Mouse (Mus musculus) kidney, embryonic 14.5 days (tissue): ENCODE results near the gene Snap25. TPM values are rescaled to one million over a fixed set of nuclear protein-coding genes. Genes with fewer than 3 reads are reported as not detected.

ENCODE experiments used
- ATAC-seq: fragments of 200-750 bp; cut with Nextera tagmentation; 2 replicates; pipeline ENCODE4 v1.8.0; 2017; ENCODE audit warnings: moderate number of reproducible peaks, mild to moderate bottlenecking, moderate TSS enrichment, moderate library complexity; ENCODE audit not compliant: low FRiP score, low TSS enrichment
- H3K27ac ChIP-seq: fragments of 300-500 bp; sonication (generic); 2 replicates; pipeline ENCODE4 v1.5.1; 2014; ENCODE audit warnings: low read depth, mild to moderate bottlenecking, low read length, moderate library complexity, mixed read lengths
- H3K27me3 ChIP-seq: fragments of 300-500 bp; sonication (generic); 2 replicates; pipeline ENCODE4 v1.6.1; 2014; ENCODE audit warnings: mild to moderate bottlenecking, low read length; ENCODE audit not compliant: control insufficient read depth, insufficient read depth
- H3K36me3 ChIP-seq: fragments of 300-500 bp; sonication (generic); 2 replicates; pipeline ENCODE4 v1.6.1; 2014; ENCODE audit warnings: low read length, mixed read lengths; ENCODE audit not compliant: control insufficient read depth, insufficient read depth
- H3K4me1 ChIP-seq: fragments of 300-500 bp; sonication (generic); 2 replicates; pipeline ENCODE4 v1.6.1; 2014; ENCODE audit warnings: low read length, mixed read lengths; ENCODE audit not compliant: control insufficient read depth, insufficient read depth
- H3K4me2 ChIP-seq: fragments of 300-500 bp; sonication (generic); replicated peaks from 2 replicates; pipeline ENCODE4 v1.6.1; 2014; ENCODE audit warnings: low read depth, mild to moderate bottlenecking, low read length
- H3K4me3 ChIP-seq: fragments of 300-500 bp; sonication (generic); 2 replicates; pipeline ENCODE4 v1.5.1; 2014; ENCODE audit warnings: mild to moderate bottlenecking, low read length
- H3K9ac ChIP-seq: fragments of 300-500 bp; sonication (generic); 2 replicates; pipeline ENCODE4 v1.6.1; 2014; ENCODE audit warnings: low read depth, mild to moderate bottlenecking, low read length, moderate library complexity
- H3K9me3 ChIP-seq: fragments of 300-500 bp; sonication (generic); 2 replicates; pipeline ENCODE4 v1.6.1; 2016; ENCODE audit warnings: low read length; ENCODE audit not compliant: control insufficient read depth
- WGBS: fragments of 180-500 bp; shearing (Covaris S2); extraction: QIAGEN DNeasy Blood & Tissue Kit; methylation state at CpG from one replicate; pipeline ENCODE4 v1.1.7; 2014; 5-methylcytosine and 5-hydroxymethylcytosine counted together
- polyA plus RNA-seq: library from polyadenylated mRNA; unstranded; fragments of >200 nt; fragmentation: Nextera tagmentation; extraction: Ambion mirVana; gene quantifications from 2 replicates; pipeline ENCODE4 v1.2.1, GENCODE M21; 2014

Gene Snap25
- polyA plus RNA-seq, 1 experiment from 2014 or later, result 0.31 TPM

- Histone ChIP-seq H3K9ac (peak overlapping the region; percentile 65), H3K36me3 (no peaks in the 10 kb centered on the region), H3K27ac (peak overlapping the region; percentile 64), H3K4me1 (peaks cover 12% of the 10 kb centered on the region; the same call in 1 of the 2 replicates), H3K4me2 (peak overlapping the region; percentile 96), H3K4me3 (peak overlapping the region; percentile 52), H3K27me3 (no peaks in the 10 kb centered on the region), H3K9me3 (no peaks in the 10 kb centered on the region)
- WGBS, result 3% methylated on average over 42 of the region's 44 CpGs
- ATAC-seq, result peak; percentile 79
Measured at GRCm38 (mm10) chr2:136678321-136679161, 34.7 kb upstream of the Snap25 start.

- no peaks in the 10 kb centered on the region for H3K9me3 ChIP-seq
- no peaks in the 10 kb centered on the region for H3K27me3 ChIP-seq
- peaks cover 12% of the 10 kb centered on the region; the same call in 1 of the 2 replicates for H3K4me1 ChIP-seq
- 3% methylated on average over 24 of the region's 24 CpGs for WGBS
- H3K4me3 ChIP-seq, result peak overlapping the region; percentile 52
- peak overlapping the region; percentile 96 for H3K4me2 ChIP-seq
- peak overlapping the region; percentile 65; the same call in 1 of the 2 replicates for H3K9ac ChIP-seq
- H3K36me3 ChIP-seq, result no peaks in the 10 kb centered on the region
- H3K27ac ChIP-seq, result peak overlapping the region; percentile 64
- ATAC-seq, result peak; percentile 95
Measured at GRCm38 (mm10) chr2:136679280-136680221, 33.7 kb upstream of the Snap25 start.

GRCm38 (mm10) chr2:136682146-136682860 is 30.9 kb upstream of the Snap25 start:
- Histone ChIP-seq H3K9me3 (no peaks in the 10 kb centered on the region), H3K27ac (no peak overlapping the region), H3K4me2 (no peak overlapping the region), H3K4me1 (peaks cover 12% of the 10 kb centered on the region; the same call in 1 of the 2 replicates), H3K27me3 (no peaks in the 10 kb centered on the region), H3K4me3 (no peak overlapping the region), H3K36me3 (no peaks in the 10 kb centered on the region), H3K9ac (no peak overlapping the region)
- WGBS, result 60% methylated on average over 11 of the region's 11 CpGs
- no peak for ATAC-seq

GRCm38 (mm10) chr2:136686195-136686594 is 27.1 kb upstream of the Snap25 start:
- H3K4me1 ChIP-seq, result no peaks in the 10 kb centered on the region
- no peaks in the 10 kb centered on the region for H3K36me3 ChIP-seq
- WGBS, result 64% methylated on average over 3 of the region's 3 CpGs
- no peak for ATAC-seq
- H3K4me3 ChIP-seq, result no peak overlapping the region
- H3K27ac ChIP-seq, result no peak overlapping the region
- H3K4me2 ChIP-seq, result no peak overlapping the region
- H3K9ac ChIP-seq, result no peak overlapping the region
- H3K9me3 ChIP-seq, result no peaks in the 10 kb centered on the region
- no peaks in the 10 kb centered on the region for H3K27me3 ChIP-seq

GRCm38 (mm10) chr2:136687316-136687715 is 25.9 kb upstream of the Snap25 start:
- no peaks in the 10 kb centered on the region for H3K27me3 ChIP-seq
- H3K4me1 ChIP-seq, result no peaks in the 10 kb centered on the region
- H3K4me2 ChIP-seq, result no peak overlapping the region
- no peaks in the 10 kb centered on the region for H3K9me3 ChIP-seq
- no peak overlapping the region for H3K9ac ChIP-seq
- H3K36me3 ChIP-seq, result no peaks in the 10 kb centered on the region
- H3K4me3 ChIP-seq, result no peak overlapping the region
- 93% methylated on average over 4 of the region's 4 CpGs for WGBS
- no peak overlapping the region for H3K27ac ChIP-seq
- ATAC-seq, result no peak

- no peak for ATAC-seq
- Histone ChIP-seq H3K36me3 (no peaks in the 10 kb centered on the region), H3K4me1 (no peaks in the 10 kb centered on the region), H3K9ac (no peak overlapping the region), H3K27ac (no peak overlapping the region), H3K4me2 (no peak overlapping the region), H3K4me3 (no peak overlapping the region), H3K27me3 (no peaks in the 10 kb centered on the region), H3K9me3 (no peaks in the 10 kb centered on the region)
- 78% methylated on average over 4 of the region's 4 CpGs for WGBS
Measured at GRCm38 (mm10) chr2:136689476-136689875, 23.8 kb upstream of the Snap25 start.

- no peaks in the 10 kb centered on the region for H3K4me1 ChIP-seq
- no peaks in the 10 kb centered on the region for H3K36me3 ChIP-seq
- ATAC-seq, result no peak
- H3K9ac ChIP-seq, result no peak overlapping the region
- no peaks in the 10 kb centered on the region for H3K9me3 ChIP-seq
- no peaks in the 10 kb centered on the region for H3K27me3 ChIP-seq
- H3K4me2 ChIP-seq, result no peak overlapping the region
- H3K4me3 ChIP-seq, result no peak overlapping the region
- H3K27ac ChIP-seq, result no peak overlapping the region
- WGBS, result 85% methylated on average over 1 of the region's 1 CpGs
Measured at GRCm38 (mm10) chr2:136691681-136692080, 21.6 kb upstream of the Snap25 start.

GRCm38 (mm10) chr2:136699429-136700227 is 13.6 kb upstream of the Snap25 start:
- Histone ChIP-seq H3K4me1 (no peaks in the 10 kb centered on the region), H3K9me3 (no peaks in the 10 kb centered on the region), H3K27ac (no peak overlapping the region), H3K4me2 (no peak overlapping the region), H3K36me3 (no peaks in the 10 kb centered on the region), H3K4me3 (no peak overlapping the region), H3K9ac (no peak overlapping the region), H3K27me3 (no peaks in the 10 kb centered on the region)
- no peak for ATAC-seq
- 81% methylated on average over 3 of the region's 3 CpGs for WGBS
